Mouse (Mus musculus): ENCODE results near the gene Slc6a17.

Gene Slc6a17

GRCm38 (mm10) chr3:107459773-107460431 is 57.9 kb downstream of the Slc6a17 start:
- DNase-seq: no peak

DNA sequence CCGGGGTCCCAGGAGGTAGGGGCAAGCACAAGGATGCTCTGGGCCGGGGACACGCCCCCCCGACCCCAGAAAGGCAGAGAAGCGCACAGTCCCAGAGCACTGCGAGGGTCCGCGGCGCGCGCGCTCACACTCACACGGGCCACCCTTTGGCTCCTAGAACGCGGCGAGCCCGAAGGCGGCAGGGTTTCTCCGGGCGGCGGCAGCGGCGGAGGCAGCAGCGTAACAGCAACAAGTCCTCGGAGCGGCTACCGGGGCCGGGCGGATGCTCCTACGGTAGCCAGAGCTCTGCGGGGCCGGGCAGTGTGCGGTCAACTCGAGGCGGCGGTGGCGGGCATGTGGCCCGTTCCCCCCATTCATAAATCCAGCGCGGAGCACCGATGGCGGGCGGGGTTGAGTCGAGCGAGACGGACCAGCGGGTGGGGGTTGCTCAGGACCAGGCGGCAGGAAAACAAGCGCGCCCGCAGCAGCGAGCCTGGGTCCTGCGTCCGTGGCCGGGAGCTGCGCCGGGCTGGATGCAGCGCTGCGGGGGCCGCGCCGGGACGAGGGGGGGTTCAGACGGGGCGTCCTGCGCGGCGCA is 58.5 kb downstream of the Slc6a17 start, which contains the start of gene Kcnc4:
Gene Kcnc4 (minus strand): TSS at position 357 of the 577 bp plus-strand sequence.
- no peak for DNase-seq

DNA sequence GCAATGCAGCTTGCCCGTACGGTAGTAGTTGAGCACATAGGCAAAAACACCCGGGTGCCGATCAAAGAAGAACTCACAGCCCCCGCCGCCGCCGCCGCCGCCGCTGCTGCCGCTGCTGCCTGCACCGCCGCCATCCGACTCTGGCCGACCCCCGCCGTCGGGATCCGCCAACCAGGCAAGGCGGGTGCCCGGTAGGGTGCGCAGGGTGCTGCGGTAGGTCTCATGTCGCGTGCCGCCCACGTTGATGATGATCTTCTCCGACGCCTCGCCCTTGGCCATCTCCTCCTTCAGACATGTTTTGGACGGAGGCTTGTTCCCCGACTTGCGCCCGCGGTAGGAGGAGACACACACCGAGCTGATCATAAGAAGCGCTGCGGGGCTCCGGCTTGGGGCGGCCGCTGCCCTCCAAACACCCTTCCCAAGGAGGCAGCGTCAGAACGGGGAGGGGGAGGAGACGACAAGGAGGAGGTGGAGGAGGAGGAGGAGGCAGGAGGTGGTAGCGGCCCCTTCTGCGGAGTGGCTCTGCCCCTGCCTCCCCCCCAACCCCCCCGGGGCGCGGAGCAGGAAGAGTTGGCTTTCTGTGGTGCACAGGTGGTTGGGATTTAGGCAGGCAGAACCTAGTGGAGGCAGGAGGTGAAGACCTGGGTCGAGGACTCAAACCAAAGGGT is 59.2 kb downstream of the Slc6a17 start:
- DNase-seq: no peak

- DNase-seq: no peak
Observed at GRCm38 (mm10) chr3:107458104-107458503, 59.7 kb downstream of the Slc6a17 start.

- no peak for DNase-seq
Observed at GRCm38 (mm10) chr3:107454280-107454679, 63.5 kb downstream of the Slc6a17 start.

- DNase-seq: no peak
Observed at GRCm38 (mm10) chr3:107446822-107447221, 71.0 kb downstream of the Slc6a17 start.

DNA sequence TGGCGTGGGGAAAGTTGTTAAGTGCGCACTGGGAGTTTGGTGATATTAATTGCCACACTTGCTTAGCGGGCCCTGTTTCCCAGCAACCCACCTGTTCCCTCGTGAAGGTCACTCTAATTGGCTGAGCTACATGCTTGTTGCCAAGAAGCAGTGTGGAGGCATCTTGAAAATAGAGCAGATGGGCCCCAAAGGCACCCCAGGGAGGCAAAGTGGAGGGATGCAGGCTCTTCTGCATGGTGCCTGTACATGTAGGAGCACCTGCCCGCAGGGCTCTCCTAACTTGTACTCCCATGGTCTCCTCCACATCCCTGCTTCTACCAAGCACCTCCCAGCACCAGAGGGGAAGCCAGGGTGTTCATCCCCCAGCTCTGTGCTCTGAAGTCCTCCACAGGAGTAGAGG is 74.0 kb downstream of the Slc6a17 start:
- DNase-seq: no peak

GRCm38 (mm10) chr3:107442191-107442590 is 75.6 kb downstream of the Slc6a17 start:
- no peak for DNase-seq

DNA sequence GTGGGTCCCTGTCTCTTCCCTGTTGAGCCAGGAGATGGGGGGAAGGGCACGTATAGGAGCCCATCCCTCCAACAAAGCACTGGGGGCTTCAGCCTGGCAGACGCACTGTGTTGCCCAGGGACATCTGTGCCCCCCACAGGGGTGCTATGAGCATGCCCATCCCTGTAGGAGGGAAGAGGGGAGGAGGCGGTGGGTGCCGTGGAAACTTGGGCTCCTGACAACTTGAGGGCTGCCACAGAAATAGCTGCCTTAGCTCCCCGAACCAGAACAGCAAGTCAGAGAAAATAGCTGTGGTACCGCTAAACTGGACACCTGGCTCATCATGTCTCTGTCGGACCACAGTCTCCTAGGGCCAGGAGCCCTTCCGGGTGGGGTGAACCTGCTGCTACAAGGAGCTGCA is 76.5 kb downstream of the Slc6a17 start:
- DNase-seq: no peak

DNA sequence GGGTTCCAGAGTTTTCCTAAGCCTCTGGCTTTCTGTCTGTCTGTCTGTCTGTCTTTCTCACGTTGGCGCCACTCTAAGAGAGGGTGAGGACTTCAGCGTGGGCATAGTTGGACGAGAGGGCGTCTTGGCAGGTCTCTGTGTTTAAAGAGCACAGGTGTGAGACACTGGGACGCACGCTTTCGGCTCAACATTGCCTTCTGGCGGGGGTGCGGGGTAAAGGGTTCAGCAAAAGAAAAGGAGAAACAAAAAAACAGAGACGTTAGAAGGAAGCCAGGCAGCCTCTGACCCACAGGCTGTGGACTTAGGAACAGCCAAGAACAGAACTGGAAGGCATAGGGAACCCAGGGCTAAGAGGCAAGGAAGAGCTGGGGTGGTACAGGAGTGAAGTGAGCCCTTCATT is 78.5 kb downstream of the Slc6a17 start:
- DNase-seq: no peak

- no peak for DNase-seq
Observed at GRCm38 (mm10) chr3:107437666-107438065, 80.2 kb downstream of the Slc6a17 start.

DNA sequence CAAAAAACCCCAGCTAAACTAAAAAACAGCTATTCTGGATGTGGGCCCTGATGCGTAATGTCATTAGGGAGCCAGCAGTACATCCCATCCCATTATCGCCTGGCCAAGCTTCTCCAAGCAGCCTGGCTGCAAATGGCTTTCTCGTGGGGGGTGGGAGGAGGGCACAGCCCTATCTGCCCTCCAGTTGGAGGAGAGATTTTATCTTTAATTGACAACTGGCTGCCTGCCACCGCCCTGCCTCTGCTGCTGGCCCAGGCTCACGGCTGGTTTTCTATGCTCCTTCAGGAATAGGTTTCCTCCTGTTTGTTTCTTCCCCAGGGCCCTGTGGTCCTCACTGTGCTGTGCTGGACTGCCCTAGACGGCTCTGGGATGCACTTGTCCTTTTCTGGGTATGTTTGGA is 81.4 kb downstream of the Slc6a17 start:
- no peak for DNase-seq

DNA sequence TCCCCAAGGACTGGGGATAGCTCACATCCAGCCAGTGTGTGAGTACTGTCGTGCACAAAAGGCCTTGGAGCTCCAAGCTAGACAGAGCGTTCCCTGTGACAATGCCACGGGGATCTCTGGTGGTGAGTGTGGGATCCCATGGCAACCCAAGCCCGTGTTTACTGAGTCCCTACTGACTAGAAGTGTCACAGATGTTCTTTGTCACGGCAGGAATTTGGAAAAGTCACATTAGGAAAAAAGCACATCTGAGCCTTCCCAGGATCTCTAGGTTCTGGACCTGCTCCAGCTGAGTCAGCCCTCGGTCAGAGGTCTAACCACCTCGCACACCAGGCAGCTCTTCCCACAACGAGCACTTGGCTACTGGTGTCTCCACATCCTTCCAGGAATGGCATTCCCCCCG is 84.2 kb downstream of the Slc6a17 start:
- DNase-seq: no peak

- no peak for DNase-seq
Observed at GRCm38 (mm10) chr3:107431268-107431667, 86.5 kb downstream of the Slc6a17 start.

- no peak for DNase-seq
Observed at GRCm38 (mm10) chr3:107424258-107425041, 93.4 kb downstream of the Slc6a17 start.

DNA sequence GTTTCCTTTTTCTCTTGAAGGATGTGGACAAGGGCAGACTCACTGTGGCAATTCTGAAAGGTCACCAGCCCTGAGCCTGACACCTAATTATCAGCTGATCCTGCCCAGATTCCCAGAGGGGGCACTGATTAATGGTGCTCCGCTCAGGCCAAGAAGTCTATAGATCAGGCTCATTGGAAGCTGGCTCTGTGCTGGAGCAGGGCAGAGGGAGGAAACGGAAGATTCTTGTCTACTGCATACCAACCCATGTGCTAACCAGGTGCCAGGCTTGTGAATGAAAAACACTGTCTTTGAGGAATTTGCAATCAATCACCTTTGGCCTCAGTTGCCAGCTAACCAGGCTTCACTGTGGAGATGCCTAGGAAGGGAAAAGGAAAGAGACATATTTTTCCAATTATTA is 97.7 kb downstream of the Slc6a17 start:
- no peak for DNase-seq
